Mouse (Mus musculus) left cerebral cortex, adult 8-10 months (tissue): ENCODE measurements around the gene Chl1. TPM values are rescaled to one million over a fixed set of nuclear protein-coding genes. Genes with fewer than 3 reads are reported as not detected.

Experiments used
- DNase-seq, 2 experiments: peaks; one replicate each; pipeline ENCODE4 v3.0.0; 2022; ENCODE audit warnings: low spot score in 2 of 2
- total RNA-seq, 4 experiments: library from RNA; stranded (reverse); gene quantifications; 2 replicates each; pipeline ENCODE4 v1.2.4; 2022

Chl1 gene
- total RNA-seq, 4 experiments from 2014 or later: 99.5 to 125 (median 113) TPM

- no peak for DNase-seq
These were observed 32.2 kb downstream of the Chl1 start for GRCm38 (mm10) chr6:103542576-103542975.

GRCm38 (mm10) chr6:103543753-103544152 is 33.4 kb downstream of the Chl1 start:
- DNase-seq: no peak

GRCm38 (mm10) chr6:103546314-103546713 is 35.9 kb downstream of the Chl1 start:
- DNase-seq: no peak

- DNase-seq: no peak
These were observed 39.5 kb downstream of the Chl1 start for GRCm38 (mm10) chr6:103549929-103550328.

- no peak for DNase-seq
These were observed 47.9 kb downstream of the Chl1 start for GRCm38 (mm10) chr6:103558037-103558893.

GRCm38 (mm10) chr6:103558894-103559225 is 48.5 kb downstream of the Chl1 start:
- DNase-seq: peak in 1 of 2 experiments; percentile 60

- no peak for DNase-seq
These were observed 49.0 kb downstream of the Chl1 start for GRCm38 (mm10) chr6:103559344-103559743.

GRCm38 (mm10) chr6:103564811-103565210 is 54.4 kb downstream of the Chl1 start:
- no peak for DNase-seq

GRCm38 (mm10) chr6:103567247-103567646 is 56.9 kb downstream of the Chl1 start:
- no peak for DNase-seq

- DNase-seq: no peak
These were observed 62.3 kb downstream of the Chl1 start for GRCm38 (mm10) chr6:103572659-103573058.

- DNase-seq: no peak
These were observed 73.8 kb downstream of the Chl1 start for GRCm38 (mm10) chr6:103584224-103584623.

- no peak for DNase-seq
These were observed 75.3 kb downstream of the Chl1 start for GRCm38 (mm10) chr6:103585667-103586066.

- no peak for DNase-seq
These were observed 75.7 kb downstream of the Chl1 start for GRCm38 (mm10) chr6:103586081-103586480.

- no peak for DNase-seq
These were observed 91.7 kb downstream of the Chl1 start for GRCm38 (mm10) chr6:103602070-103602469.

- no peak for DNase-seq
These were observed 100.3 kb downstream of the Chl1 start for GRCm38 (mm10) chr6:103610656-103611055.

- DNase-seq: no peak
These were observed 102.2 kb downstream of the Chl1 start for GRCm38 (mm10) chr6:103612626-103613025.

- DNase-seq: no peak
These were observed 103.3 kb downstream of the Chl1 start for GRCm38 (mm10) chr6:103613714-103614113.

GRCm38 (mm10) chr6:103615924-103616602 is 105.7 kb downstream of the Chl1 start:
- no peak for DNase-seq

GRCm38 (mm10) chr6:103620880-103621279 is 110.5 kb downstream of the Chl1 start:
- DNase-seq: no peak

- DNase-seq: no peak
These were observed 111.8 kb downstream of the Chl1 start for GRCm38 (mm10) chr6:103622117-103622713.

- no peak for DNase-seq
These were observed 122.5 kb downstream of the Chl1 start for GRCm38 (mm10) chr6:103632856-103633255.

- DNase-seq: no peak
These were observed 146.4 kb downstream of the Chl1 start for GRCm38 (mm10) chr6:103656778-103657177.
